Mouse (Mus musculus) liver, embryonic 14.5 days (tissue): ENCODE results near the gene Vps16. TPM values are rescaled to one million over a fixed set of nuclear protein-coding genes. Genes with fewer than 3 reads are reported as not detected.

Source experiments
- ATAC-seq: fragments of 200-750 bp; cut with Nextera tagmentation; 2 replicates; pipeline ENCODE4 v1.8.0; 2017; ENCODE audit warnings: moderate number of reproducible peaks, mild to moderate bottlenecking, moderate library complexity; ENCODE audit not compliant: insufficient read depth
- DNase-seq, 3 experiments: peaks; one replicate each; pipeline ENCODE4 v3.0.0-alpha.2; 2012 to 2013; ENCODE audit warnings: low read depth in 3 of 3, low spot score in 3 of 3
- H3K27ac ChIP-seq: fragments of 300-500 bp; sonication (generic); 2 replicates; pipeline ENCODE4 v1.5.1; 2014; ENCODE audit warnings: moderate library complexity, mild to moderate bottlenecking, control low read depth, inconsistent platforms
- H3K27me3 ChIP-seq: fragments of 300-500 bp; sonication (generic); 2 replicates; pipeline ENCODE4 v1.6.1; 2014; ENCODE audit warnings: mild to moderate bottlenecking, low read length, moderate library complexity; ENCODE audit not compliant: control insufficient read depth, insufficient read depth
- H3K36me3 ChIP-seq: fragments of 300-500 bp; sonication (generic); replicated peaks from 2 replicates; pipeline ENCODE4 v1.6.1; 2014; ENCODE audit warnings: low read depth; ENCODE audit not compliant: control insufficient read depth, insufficient read depth
- H3K4me1 ChIP-seq, 2 experiments: fragments of 200-500 bp in 1 of 2; fragments of 300-500 bp in 1 of 2; sonication (generic) in 1 of 2; replicated peaks; 2 replicates each; pipeline ENCODE4 v1.6.1; 2012 to 2014; ENCODE audit warnings: antibody characterized with exemption in 1 of 2, inconsistent platforms in 1 of 2, low read length in 1 of 2; ENCODE audit not compliant: control insufficient read depth in 2 of 2, insufficient read depth in 2 of 2
- H3K4me2 ChIP-seq: fragments of 300-500 bp; sonication (generic); 2 replicates; pipeline ENCODE4 v1.6.1; 2014; ENCODE audit warnings: low read depth, mild to moderate bottlenecking, control low read depth, moderate library complexity
- H3K4me3 ChIP-seq, 2 experiments: fragments of 200-500 bp in 1 of 2; fragments of 300-500 bp in 1 of 2; sonication (generic) in 1 of 2; 2 replicates each; pipeline ENCODE4 v1.5.1; 2012 to 2014; ENCODE audit warnings: low read depth in 2 of 2, low read length in 2 of 2, mild to moderate bottlenecking in 2 of 2, control low read depth in 1 of 2, inconsistent platforms in 1 of 2, moderate library complexity in 1 of 2; ENCODE audit not compliant: insufficient read depth in 1 of 2
- H3K9ac ChIP-seq: fragments of 300-500 bp; sonication (generic); replicated peaks from 2 replicates; pipeline ENCODE4 v1.6.1; 2014; ENCODE audit warnings: mild to moderate bottlenecking, control low read depth, moderate library complexity
- H3K9me3 ChIP-seq: fragments of 300-500 bp; sonication (generic); 2 replicates; pipeline ENCODE4 v1.6.1; 2016; ENCODE audit warnings: low read length, mixed read lengths; ENCODE audit not compliant: control insufficient read depth
- CTCF ChIP-seq: IDR thresholded peaks from 2 replicates; pipeline ENCODE4 v1.5.1; 2016; ENCODE audit warnings: antibody characterized with exemption, low read depth, control low read depth
- EP300 ChIP-seq: IDR thresholded peaks from 2 replicates; pipeline ENCODE4 v1.6.1; 2016; ENCODE audit warnings: antibody characterized with exemption, low read depth
- WGBS: fragments of 180-500 bp; shearing (Covaris S2); extraction: QIAGEN DNeasy Blood & Tissue Kit; methylation state at CpG from one replicate; pipeline ENCODE4 v1.1.7; 2014; ENCODE audit not compliant: insufficient replicate concordance; 5-methylcytosine and 5-hydroxymethylcytosine counted together
- polyA plus RNA-seq, 2 experiments: library from polyadenylated mRNA; depleted of rRNA in 1 of 2; stranded (reverse) in 1 of 2; unstranded in 1 of 2; fragments of >200 nt; fragmentation: Nextera tagmentation in 1 of 2; extraction: Ambion mirVana in 1 of 2; gene quantifications; 2 replicates each; pipeline versions ENCODE4 v1.2.1 to v1.2.3; 2012 to 2014

Vps16 gene
- polyA plus RNA-seq, 2 experiments, result 26.8 to 38.3 TPM

DNA sequence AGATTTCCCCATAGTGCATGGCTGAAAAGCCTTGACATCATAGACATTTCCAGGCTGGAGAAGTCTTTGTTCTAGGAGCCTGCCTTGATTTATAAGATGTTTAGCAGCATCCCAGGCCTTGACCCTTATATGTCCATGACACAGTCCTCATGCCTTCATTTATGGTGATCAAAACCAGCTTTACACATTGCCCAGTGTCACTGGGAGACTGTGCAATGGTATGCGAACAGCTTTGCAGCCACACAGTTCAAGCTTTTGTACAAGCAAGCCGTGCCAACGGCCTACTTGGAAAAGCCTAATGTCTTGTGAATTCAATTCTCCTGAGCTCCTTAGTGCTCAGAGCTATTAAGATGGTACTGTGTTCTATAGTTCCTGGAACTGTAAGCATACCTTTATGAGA, 58.6 kb downstream of the Vps16 start:
- Histone ChIP-seq H3K36me3 (no peaks in the 10 kb centered on the region), H3K27me3 (no peaks in the 10 kb centered on the region), H3K9me3 (no peaks in the 10 kb centered on the region), H3K9ac (no peak overlapping the region), H3K4me1 (no peaks in the 10 kb centered on the region), H3K4me3 (no peak overlapping the region), H3K4me2 (no peak overlapping the region), H3K27ac (no peak overlapping the region)
- no peak for DNase-seq
- 80% methylated on average over 3 of the region's 3 CpGs for WGBS
- ATAC-seq, result no peak
- TF ChIP-seq EP300 (no peak), CTCF (no peak)

DNA sequence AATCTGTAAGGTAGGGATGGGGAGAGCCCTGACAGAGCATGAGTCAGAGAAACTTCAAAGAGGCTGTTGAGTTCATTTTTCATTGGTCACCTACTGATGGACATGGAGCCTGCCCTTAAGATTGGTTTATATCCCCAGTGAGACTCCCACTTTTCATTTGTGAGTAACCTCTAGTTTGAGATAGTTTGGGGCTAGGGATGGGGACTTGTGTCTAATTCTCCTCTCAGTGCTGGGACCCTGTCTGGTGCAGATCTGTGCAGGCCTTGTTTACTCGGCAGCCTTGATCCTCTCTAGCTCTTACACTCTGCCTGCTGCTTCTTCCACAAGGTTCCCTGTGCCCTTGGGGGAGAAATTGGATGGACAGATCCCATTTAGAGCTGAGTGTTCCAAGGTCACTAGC, 60.1 kb downstream of the Vps16 start:
- H3K36me3 ChIP-seq, result no peaks in the 10 kb centered on the region
- H3K27ac ChIP-seq, result no peak overlapping the region

DNA sequence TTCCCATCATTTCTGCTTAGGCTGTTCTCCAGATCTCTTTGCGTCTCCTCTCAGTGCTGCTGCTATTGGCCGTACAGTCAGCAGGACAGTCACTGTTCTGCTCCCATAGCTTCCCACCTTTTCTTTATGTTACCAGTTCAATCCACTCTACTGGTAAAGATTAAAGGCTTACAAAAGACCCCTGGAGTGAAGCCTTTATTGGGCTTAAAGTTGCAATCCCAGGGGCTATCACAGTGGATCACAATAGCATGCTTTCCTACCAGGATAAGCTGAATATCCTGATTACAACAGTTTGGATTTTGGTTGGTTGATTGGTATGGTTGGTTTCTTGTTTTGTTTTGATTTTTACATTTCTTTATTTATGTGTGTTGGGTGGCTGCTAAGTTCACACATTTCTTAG, 63.9 kb downstream of the Vps16 start:
- no peaks in the 10 kb centered on the region for H3K36me3 ChIP-seq
- no peak overlapping the region for H3K9ac ChIP-seq
- WGBS, result 82% methylated on average over 2 of the region's 2 CpGs
- no peaks in the 10 kb centered on the region for H3K27me3 ChIP-seq
- no peak overlapping the region for H3K4me2 ChIP-seq
- TF ChIP-seq CTCF (no peak), EP300 (no peak)
- no peak overlapping the region for H3K27ac ChIP-seq
- DNase-seq (no peak), ATAC-seq (no peak)
- H3K4me1 ChIP-seq, result peaks cover 0 to 7% of the 10 kb centered on the region in 2 experiments; a peak in 2 of 4 replicates
- no peaks in the 10 kb centered on the region for H3K9me3 ChIP-seq
- no peak overlapping the region for H3K4me3 ChIP-seq

More for the DNA sequence above, 60.1 kb downstream of the Vps16 start:
- whole genome bisulfite sequencing, result 65% methylated on average over 1 of the region's 1 CpGs
- DNase-seq (no peak), ATAC-seq (no peak)
- H3K4me3 ChIP-seq, result no peak overlapping the region
- H3K4me2 ChIP-seq, result no peak overlapping the region
- H3K9ac ChIP-seq, result no peak overlapping the region
- no peaks in the 10 kb centered on the region for H3K9me3 ChIP-seq
- TF ChIP-seq CTCF, result no peak
- TF ChIP-seq EP300, result no peak
- no peaks in the 10 kb centered on the region for H3K27me3 ChIP-seq
- peaks cover 0 to 4% of the 10 kb centered on the region in 2 experiments; a peak in 2 of 4 replicates for H3K4me1 ChIP-seq

DNA sequence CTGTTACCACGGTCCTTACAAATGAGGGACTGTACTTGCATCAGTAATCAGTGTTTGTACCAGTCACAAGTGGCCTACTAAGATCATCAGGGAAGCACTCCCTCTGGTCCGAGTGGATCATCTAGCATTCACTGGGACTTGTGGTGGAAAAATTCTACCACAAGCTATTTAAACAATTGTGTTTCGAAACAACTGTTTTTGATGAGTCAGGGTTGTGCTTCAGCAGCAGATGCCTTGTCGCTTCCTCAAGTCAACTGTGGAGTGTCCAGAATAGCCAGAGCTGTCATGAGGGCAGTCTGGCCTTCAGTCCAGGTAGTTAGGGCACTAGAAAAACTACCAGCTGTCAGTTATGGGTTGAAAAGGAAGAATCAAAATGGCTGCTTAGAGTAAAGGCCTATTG, 64.5 kb downstream of the Vps16 start:
- Histone ChIP-seq H3K36me3 (no peaks in the 10 kb centered on the region), H3K27me3 (no peaks in the 10 kb centered on the region), H3K27ac (no peak overlapping the region), H3K4me1 (peaks cover 0 to 7% of the 10 kb centered on the region in 2 experiments; a peak in 2 of 4 replicates), H3K4me2 (no peak overlapping the region), H3K9ac (no peak overlapping the region), H3K4me3 (no peak overlapping the region), H3K9me3 (no peaks in the 10 kb centered on the region)
- no peak for ATAC-seq
- DNase-seq, result no peak
- no peak for TF ChIP-seq EP300
- TF ChIP-seq CTCF, result no peak
- WGBS, result 57% methylated on average over 4 of the region's 4 CpGs

- WGBS, result 67% methylated on average over 4 of the region's 4 CpGs
- DNase-seq (no peak), ATAC-seq (no peak)
- Histone ChIP-seq H3K9me3 (no peaks in the 10 kb centered on the region), H3K36me3 (no peaks in the 10 kb centered on the region), H3K27me3 (no peaks in the 10 kb centered on the region), H3K4me1 (peaks cover 10 to 20% of the 10 kb centered on the region in 2 experiments), H3K9ac (no peak overlapping the region), H3K4me2 (no peak overlapping the region), H3K4me3 (no peak overlapping the region), H3K27ac (no peak overlapping the region)
- TF ChIP-seq CTCF (no peak), EP300 (no peak)
These were observed 67.0 kb downstream of the Vps16 start for GRCm38 (mm10) chr2:130491162-130491561.
